Mouse (Mus musculus) cortical plate, adult 2 months (tissue): ENCODE results near the gene Sema5a. TPM values are rescaled to one million over a fixed set of nuclear protein-coding genes. Genes with fewer than 3 reads are reported as not detected.

ENCODE experiments used
- H3K27ac ChIP-seq: fragments of 200-500 bp; 2 replicates; pipeline ENCODE4 v1.5.1; 2012; ENCODE audit warnings: low read length, control low read depth, inconsistent platforms; ENCODE audit not compliant: insufficient read depth
- H3K4me1 ChIP-seq: fragments of 200-500 bp; 2 replicates; pipeline ENCODE4 v1.6.1; 2011; ENCODE audit warnings: low read length; ENCODE audit not compliant: control insufficient read depth, insufficient read depth
- H3K4me3 ChIP-seq: fragments of 200-500 bp; 2 replicates; pipeline ENCODE4 v1.5.1; 2011; ENCODE audit warnings: mild to moderate bottlenecking, low read length, control low read depth; ENCODE audit not compliant: insufficient read depth
- CTCF ChIP-seq: fragments of 200-500 bp; IDR thresholded peaks from 2 replicates; pipeline ENCODE4 v1.5.1; 2011; ENCODE audit warnings: mild to moderate bottlenecking, control low read depth, low read length; ENCODE audit not compliant: insufficient read depth; ENCODE audit errors: extremely low read depth
- POLR2A ChIP-seq: fragments of 200-500 bp; IDR thresholded peaks from 2 replicates; pipeline ENCODE4 v1.6.1; 2011; ENCODE audit warnings: mild to moderate bottlenecking, low read length, control low read depth; ENCODE audit not compliant: insufficient read depth; ENCODE audit errors: extremely low read depth
- polyA plus RNA-seq: library from polyadenylated mRNA; depleted of rRNA; stranded (reverse); fragments of >200 nt; gene quantifications from 2 replicates; pipeline ENCODE4 v1.2.3, GENCODE M21; 2012

Gene Sema5a
- polyA plus RNA-seq, 1 experiment: 7.8 TPM

DNA sequence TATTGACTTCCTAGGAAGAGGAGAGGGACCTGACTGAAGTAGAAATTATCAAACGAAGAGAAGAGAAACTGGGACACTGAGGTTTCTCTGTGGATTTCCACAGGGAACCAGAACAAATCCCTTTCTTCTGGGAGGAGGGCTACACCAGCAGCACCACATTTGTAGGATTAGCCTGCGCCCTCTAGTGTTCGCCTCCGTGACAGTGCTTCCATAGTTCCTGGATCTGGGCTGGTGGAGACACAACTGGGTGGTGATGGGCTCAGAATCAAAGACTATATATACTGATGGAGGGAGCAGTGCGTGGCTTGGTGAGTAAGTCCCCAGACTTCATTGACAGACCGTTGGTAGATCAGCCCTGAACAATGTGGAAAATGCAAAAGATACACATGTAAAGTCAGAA, 193.0 kb downstream of the Sema5a start:
- H3K4me1 ChIP-seq: peaks cover 2% of the 10 kb centered on the region; the same call in 1 of the 2 replicates
- no peak for TF ChIP-seq POLR2A
- TF ChIP-seq CTCF: peak; percentile 80
- no peak overlapping the region for H3K4me3 ChIP-seq
- no peak overlapping the region for H3K27ac ChIP-seq

DNA sequence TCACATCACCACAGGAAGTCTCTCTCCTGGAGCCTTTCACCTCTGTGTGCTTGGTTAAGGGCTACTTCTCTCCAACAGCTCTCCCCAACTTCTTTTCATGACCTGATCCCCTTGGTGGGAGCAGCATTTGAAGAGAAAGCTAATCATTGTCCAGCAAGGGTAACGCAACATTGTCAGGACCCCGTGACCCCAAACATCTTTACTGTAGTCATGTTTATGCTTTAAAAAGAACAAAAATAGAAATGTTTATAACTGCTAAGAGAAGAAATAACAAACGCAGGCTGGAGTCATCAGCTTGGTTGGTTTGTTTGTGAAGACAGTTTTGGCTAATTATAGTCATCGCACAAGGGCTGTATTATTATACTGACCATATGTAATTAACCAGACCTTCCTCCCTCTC, 198.1 kb downstream of the Sema5a start:
- TF ChIP-seq CTCF: no peak
- TF ChIP-seq POLR2A: no peak

DNA sequence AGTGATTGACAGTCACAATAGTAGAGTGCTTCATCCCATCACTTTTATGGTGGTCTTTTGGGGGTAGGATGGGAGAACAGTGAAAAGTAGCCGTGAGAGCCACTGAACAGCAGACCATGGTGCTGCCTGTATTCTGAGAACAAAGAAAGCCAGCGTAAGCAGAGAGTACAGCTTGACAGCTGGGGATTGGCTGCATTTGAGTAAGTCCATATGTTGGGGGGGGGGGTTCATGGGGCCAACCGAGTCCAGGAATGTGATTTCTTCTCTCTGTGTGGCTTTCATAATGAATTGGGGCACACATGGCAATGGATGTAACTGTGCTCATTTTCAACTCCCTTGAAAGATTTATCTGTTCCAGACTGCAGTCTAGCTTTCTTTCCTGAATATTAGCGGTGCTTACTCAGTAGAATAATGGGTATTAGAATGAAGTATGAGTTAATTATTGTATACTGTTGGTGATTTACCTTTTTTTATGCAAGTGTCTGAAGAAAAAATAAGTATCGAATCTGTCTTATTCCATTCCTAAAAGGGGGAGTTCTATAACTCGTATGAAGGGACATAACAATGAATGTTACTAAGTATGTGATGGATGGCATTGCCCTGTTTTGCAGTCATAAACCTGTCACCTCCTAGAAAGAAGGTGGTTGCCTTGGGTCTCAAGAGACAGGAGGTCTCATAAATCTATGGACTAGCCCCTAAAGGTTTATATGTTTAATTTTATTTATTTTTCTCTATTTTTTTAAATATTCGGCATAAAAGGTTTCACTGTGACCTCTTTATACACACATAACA, 203.1 kb downstream of the Sema5a start:
- no peak for TF ChIP-seq CTCF
- TF ChIP-seq POLR2A: no peak
- no peak overlapping the region for H3K4me3 ChIP-seq

More for the DNA sequence above, 198.1 kb downstream of the Sema5a start:
- Histone ChIP-seq H3K27ac (no peak overlapping the region), H3K4me3 (no peak overlapping the region), H3K4me1 (no peaks in the 10 kb centered on the region; the same call in 1 of the 2 replicates)

DNA sequence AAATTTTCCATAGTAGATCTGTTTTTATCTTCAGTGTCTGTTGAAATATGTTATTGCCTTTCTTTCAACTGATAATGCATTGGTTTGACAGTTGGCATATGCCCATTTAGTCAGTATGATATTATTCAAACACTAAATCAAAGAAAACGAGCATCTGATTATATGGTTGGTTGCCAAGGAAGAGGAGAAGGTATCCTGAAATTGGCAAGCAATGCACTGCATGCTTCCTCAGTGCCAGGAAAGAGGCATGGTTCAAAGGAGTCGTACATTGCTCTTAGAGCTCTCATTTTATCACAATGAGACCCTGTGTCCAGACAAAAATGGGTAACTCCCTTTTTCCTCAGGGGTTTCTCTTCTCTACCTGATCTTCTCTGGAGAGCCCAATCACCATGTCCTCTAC, 214.4 kb downstream of the Sema5a start:
- no peak overlapping the region for H3K27ac ChIP-seq
- H3K4me1 ChIP-seq: no peaks in the 10 kb centered on the region
- H3K4me3 ChIP-seq: no peak overlapping the region
- TF ChIP-seq POLR2A: no peak
- no peak for TF ChIP-seq CTCF

More for the DNA sequence above, 203.1 kb downstream of the Sema5a start:
- no peaks in the 10 kb centered on the region; the same call in 1 of the 2 replicates for H3K4me1 ChIP-seq
- no peak overlapping the region for H3K27ac ChIP-seq

DNA sequence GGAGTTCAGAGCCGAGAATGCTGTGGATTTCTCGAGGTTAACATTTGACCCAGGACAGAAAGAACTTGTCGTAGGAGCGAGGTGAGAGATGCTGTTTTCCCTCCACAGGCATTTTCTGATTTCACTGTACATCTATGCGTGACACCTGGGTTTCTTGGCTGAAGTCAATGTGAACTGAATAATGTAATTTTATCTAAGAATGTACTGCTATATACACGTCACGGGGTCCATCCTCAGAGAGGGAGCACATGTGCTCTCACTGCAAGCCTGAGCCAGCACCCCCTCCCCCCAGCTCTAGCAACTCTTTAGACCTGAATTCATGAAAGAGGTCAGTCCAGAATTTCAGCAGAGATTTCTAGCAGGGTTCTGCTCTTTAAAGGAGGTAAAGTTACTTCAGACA, 215.6 kb downstream of the Sema5a start:
- no peak for TF ChIP-seq POLR2A

DNA sequence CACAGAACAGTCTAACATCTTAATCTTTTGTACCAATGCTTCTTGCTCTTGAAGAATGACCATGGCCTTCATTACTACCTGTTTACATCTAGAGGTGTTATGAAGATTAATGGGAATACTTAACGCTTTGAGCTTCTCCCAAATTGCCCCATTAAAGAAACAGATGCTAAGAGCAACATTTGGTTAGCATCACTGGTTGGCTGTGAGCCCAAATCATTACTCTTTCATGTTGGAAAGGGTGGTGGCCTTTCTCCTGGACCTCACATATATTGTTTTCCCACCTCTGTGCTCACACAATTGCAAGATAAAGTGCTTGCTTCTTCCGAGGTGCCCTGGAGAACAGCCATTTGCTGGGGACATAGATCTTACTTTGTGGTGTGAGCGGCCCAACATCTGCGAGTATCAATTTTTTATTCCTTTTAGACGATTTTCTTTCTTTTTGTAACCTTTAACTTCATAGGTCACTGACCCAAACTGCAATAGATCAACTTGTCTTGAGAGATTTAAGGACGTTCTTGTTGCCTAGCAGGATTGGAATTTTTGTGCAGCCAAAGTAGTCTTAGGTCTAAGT, 227.0 kb downstream of the Sema5a start:
- H3K4me3 ChIP-seq: no peak overlapping the region

More for the DNA sequence above, 215.6 kb downstream of the Sema5a start:
- H3K4me3 ChIP-seq: no peak overlapping the region
- no peak overlapping the region for H3K27ac ChIP-seq
- no peaks in the 10 kb centered on the region for H3K4me1 ChIP-seq

DNA sequence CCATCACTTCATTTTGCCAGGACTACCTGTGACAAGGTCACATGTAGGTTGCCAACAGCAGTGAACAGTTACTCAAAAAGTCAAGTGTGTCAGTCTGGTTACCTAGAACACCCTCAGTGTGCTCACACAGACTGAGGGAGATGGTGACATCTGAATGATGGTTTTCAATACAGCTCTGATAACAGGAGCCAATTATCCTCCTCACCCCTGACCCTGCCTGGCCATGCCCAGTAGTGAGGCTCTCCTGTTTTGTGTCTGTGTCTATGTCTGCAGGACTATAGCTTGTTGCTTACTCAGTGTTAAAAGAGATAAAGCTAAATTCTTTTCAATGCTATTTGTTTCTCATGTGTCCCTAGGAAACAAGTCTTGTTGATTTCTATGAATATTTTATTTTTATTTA, 236.1 kb downstream of the Sema5a start:
- H3K4me3 ChIP-seq: no peak overlapping the region
- TF ChIP-seq CTCF (no peak), POLR2A (no peak)
- H3K27ac ChIP-seq: no peak overlapping the region
- H3K4me1 ChIP-seq: no peaks in the 10 kb centered on the region

More for the DNA sequence above, 227.0 kb downstream of the Sema5a start:
- no peak for TF ChIP-seq CTCF
- TF ChIP-seq POLR2A: no peak
- no peaks in the 10 kb centered on the region for H3K4me1 ChIP-seq
- no peak overlapping the region for H3K27ac ChIP-seq

DNA sequence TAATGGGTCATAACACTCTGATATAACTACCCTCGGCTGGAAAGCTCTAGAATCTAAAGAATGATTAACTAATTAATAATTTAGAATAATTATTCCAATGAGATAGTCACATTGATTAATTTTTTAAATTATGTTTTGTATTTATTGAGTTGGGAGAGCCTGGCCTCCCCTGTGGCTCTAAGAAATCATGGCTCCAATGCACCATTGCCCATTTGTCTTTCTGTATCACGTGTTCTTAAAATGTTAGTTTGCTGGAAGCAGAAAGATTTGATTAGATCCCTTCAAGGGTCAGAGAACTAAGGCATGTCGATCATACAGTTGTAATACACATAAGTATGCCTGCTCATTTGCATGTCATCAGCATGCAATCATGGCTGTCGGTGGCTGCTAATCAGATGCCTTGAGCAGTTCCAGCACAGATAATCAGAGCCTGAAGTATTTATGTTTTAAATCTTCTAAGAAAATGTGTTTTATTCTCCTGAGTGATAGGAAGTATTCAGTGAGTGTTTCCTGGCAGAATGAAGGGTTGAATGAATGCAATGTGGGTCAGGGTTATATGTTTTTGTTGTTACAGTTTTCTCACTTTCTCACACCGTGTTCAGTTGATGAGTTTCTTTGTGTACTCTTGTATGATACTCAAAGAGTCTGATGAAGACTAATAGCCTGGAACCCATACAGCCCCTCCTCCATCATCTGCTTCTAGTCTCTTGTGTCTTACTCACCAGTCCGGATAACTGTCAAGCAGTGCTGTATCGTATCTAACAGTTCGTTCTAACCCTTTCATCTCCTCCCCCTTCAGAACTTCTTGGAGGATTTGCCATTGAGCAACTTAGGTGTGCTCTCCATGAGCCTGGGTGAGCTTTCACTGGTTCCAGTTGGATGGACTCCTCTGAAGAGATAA, 240.7 kb downstream of the Sema5a start:
- no peak for TF ChIP-seq POLR2A
- TF ChIP-seq CTCF: no peak
- H3K4me1 ChIP-seq: no peaks in the 10 kb centered on the region
- no peak overlapping the region for H3K4me3 ChIP-seq
- no peak overlapping the region for H3K27ac ChIP-seq

DNA sequence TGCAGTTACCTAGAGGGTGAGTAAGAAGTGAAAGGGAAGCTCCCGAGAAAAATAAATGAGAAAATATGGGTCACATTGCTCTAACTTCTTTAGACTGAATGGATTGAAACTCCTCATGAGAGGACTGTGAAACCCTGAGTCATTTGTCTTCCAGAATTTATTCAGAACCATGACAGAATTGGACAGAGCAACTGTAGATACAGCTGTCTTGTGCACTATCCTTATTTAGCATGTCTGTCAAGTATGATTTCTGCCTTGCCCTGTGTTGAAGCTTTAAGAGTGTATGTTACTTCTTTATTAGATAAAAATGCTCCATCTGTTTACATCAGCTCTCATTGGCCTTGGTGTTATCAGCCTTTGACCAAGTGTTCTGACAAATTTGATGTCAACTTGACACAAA, 243.4 kb downstream of the Sema5a start:
- no peaks in the 10 kb centered on the region for H3K4me1 ChIP-seq
- no peak overlapping the region for H3K27ac ChIP-seq
- H3K4me3 ChIP-seq: no peak overlapping the region
- TF ChIP-seq POLR2A: no peak
- no peak for TF ChIP-seq CTCF
